Mouse (Mus musculus) heart, postnatal 14 days (tissue): ENCODE results near the gene Alas2. TPM values are rescaled to one million over a fixed set of nuclear protein-coding genes. Genes with fewer than 3 reads are reported as not detected.

Experiments used
- DNase-seq, 2 experiments: peaks; one replicate each; pipeline ENCODE4 v3.0.0; 2021 to 2022
- intact Hi-C: fragments of 180-260 bp; cut with DNase I; formaldehyde crosslinking; loops from one replicate; pipeline ENCODE4 v1.15.1; 2025
- microRNA-seq, 2 experiments: library from miRNA; unstranded; fragments of <30 nt; microRNA quantifications; one replicate each; pipeline ENCODE4 v1.2.0; 2021 to 2022
- total RNA-seq, 2 experiments: library from RNA; stranded (reverse); gene quantifications; 2 replicates each; pipeline ENCODE4 v1.2.3; 2021

The Alas2 gene
- total RNA-seq, 2 experiments from 2014 or later, result 329 to 474 TPM

DNA sequence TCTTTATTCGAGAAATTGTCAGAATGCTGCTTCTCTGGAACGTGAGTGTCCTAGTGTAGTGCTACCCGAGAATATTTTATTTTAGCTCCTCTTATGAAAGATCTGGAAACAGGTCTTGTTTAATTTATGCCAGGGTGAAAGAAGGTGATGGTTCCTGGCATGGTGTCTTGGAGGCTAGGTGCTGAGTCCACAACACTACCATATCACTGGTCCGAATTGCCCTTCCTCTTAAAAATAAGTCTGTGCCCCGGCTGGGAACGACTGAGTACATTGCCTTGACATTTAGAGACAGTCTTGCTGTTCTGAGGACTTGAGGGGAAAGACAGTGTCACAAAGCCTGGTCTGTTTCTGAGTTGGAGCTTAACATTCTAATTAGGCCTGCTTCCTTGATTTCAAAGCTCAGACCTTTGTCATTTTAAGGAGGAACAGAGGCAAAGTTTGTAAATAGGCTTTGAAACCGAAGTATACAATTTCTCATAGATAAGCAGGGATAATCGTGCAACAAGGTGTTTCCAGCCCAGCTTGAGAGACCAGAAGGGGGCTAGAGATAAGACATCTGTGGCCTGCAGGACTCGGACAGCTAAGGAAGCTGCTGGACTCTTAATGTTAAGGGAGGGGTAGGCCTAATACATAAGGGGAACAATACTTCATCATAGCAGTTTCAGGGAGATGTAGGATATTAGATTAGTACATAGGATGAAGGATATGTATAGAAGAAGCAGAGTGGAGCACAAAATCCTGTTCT is 48.0 kb downstream of the Alas2 start:
- intact Hi-C loops, result no loop called here
- no peak for DNase-seq

DNA sequence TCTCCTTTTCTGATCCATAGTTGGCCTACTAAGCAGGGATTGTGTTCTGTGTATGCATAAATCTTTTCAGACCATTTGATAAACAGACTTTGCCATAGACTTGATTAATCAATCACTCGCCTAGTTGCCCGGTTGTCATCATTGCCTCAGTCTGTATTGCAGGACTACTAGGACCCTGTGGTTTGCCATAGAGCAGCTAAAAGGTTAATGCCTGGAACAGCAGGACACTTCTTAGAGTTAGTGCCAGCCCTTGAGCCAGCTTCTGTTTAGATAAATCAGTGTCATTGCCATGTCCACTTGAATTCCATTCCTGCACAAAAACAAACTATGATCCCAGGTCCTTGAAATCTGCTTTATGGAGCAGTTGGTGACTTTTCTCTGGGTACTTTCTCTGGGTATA is 51.7 kb downstream of the Alas2 start:
- DNase-seq, result no peak
- intact Hi-C loops, result no loop called here

Small RNAs within 50 kb of the gene (microRNA-seq; reads per million reads assigned to microRNA genes)
- 0 reads per million in 2 experiments for gene Mir3620

Other genes starting within 250 kb of the Alas2 start
- gene Tmem29, start 88.2 kb upstream of the Alas2 start, total RNA-seq, result 1 to 10 TPM; 5.8 to 6.7 TPM
- gene Pfkfb1, start 40.9 kb downstream of the Alas2 start, total RNA-seq, result 1 to 10 TPM; 3.3 to 6.0 TPM
- 1 to 10 TPM; 5.8 to 6.7 TPM for gene Apex2, start 42.5 kb downstream of the Alas2 start, total RNA-seq
- 1 to 10 TPM; 1.7 to 2.5 TPM for gene Tro, start 110.2 kb downstream of the Alas2 start, total RNA-seq